Mouse (Mus musculus): Measurements from ENCODE around the gene Olfr332. TPM values are rescaled to one million over a fixed set of nuclear protein-coding genes. Genes with fewer than 3 reads are reported as not detected.

Olfr332 gene
- polyA plus RNA-seq, 1 experiment from 2014 or later, result not detected

Other genes starting within 250 kb of the Olfr332 start
- not detected in 2 replicates for gene 4930438A08Rik, start 217.8 kb downstream of the Olfr332 start, polyA plus RNA-seq (2015; fragmentation: Nextera tagmentation; extraction: Ambion mirVana)
- 26.0 and 28.8 TPM in 2 replicates for gene Zfp692, start 185.5 kb downstream of the Olfr332 start, polyA plus RNA-seq (2015; fragmentation: Nextera tagmentation; extraction: Ambion mirVana)
- 38.6 and 39.7 TPM in 2 replicates for gene Zfp672, start 162.2 kb downstream of the Olfr332 start, polyA plus RNA-seq (2015; fragmentation: Nextera tagmentation; extraction: Ambion mirVana)
- 48.4 and 50.7 TPM in 2 replicates for gene Sh3bp5l, start 161.8 kb downstream of the Olfr332 start, polyA plus RNA-seq (2015; fragmentation: Nextera tagmentation; extraction: Ambion mirVana)
- 0.73 TPM in 1 of 2 replicates, not detected in the other for gene Lypd8, start 113.5 kb downstream of the Olfr332 start, polyA plus RNA-seq (2015; fragmentation: Nextera tagmentation; extraction: Ambion mirVana)
- not detected in 2 replicates for gene 1810065E05Rik, start 71.4 kb downstream of the Olfr332 start, polyA plus RNA-seq (2015; fragmentation: Nextera tagmentation; extraction: Ambion mirVana)
- not detected in 2 replicates for gene Gm12253, start 60.0 kb downstream of the Olfr332 start, polyA plus RNA-seq (2015; fragmentation: Nextera tagmentation; extraction: Ambion mirVana)
- not detected in 2 replicates for gene Lypd9, start 39.6 kb downstream of the Olfr332 start, polyA plus RNA-seq (2015; fragmentation: Nextera tagmentation; extraction: Ambion mirVana)
- not detected in 2 replicates for gene Olfr30, start 30.3 kb downstream of the Olfr332 start, polyA plus RNA-seq (2015; fragmentation: Nextera tagmentation; extraction: Ambion mirVana)
- gene Olfr331, start 10.0 kb upstream of the Olfr332 start, polyA plus RNA-seq (2015; fragmentation: Nextera tagmentation; extraction: Ambion mirVana), result not detected in 2 replicates
- not detected in 2 replicates for gene Olfr330, start 42.3 kb upstream of the Olfr332 start, polyA plus RNA-seq (2015; fragmentation: Nextera tagmentation; extraction: Ambion mirVana)
- not detected in 2 replicates for gene Olfr329-ps, start 53.9 kb upstream of the Olfr332 start, polyA plus RNA-seq (2015; fragmentation: Nextera tagmentation; extraction: Ambion mirVana)
- 0.07 TPM in 1 of 2 replicates, not detected in the other for gene Olfr328, start 63.1 kb upstream of the Olfr332 start, polyA plus RNA-seq (2015; fragmentation: Nextera tagmentation; extraction: Ambion mirVana)
- not detected in 2 replicates for gene Olfr224, start 78.0 kb upstream of the Olfr332 start, polyA plus RNA-seq (2015; fragmentation: Nextera tagmentation; extraction: Ambion mirVana)
- not detected in 2 replicates for gene Olfr325, start 85.2 kb upstream of the Olfr332 start, polyA plus RNA-seq (2015; fragmentation: Nextera tagmentation; extraction: Ambion mirVana)
- not detected in 2 replicates for gene Olfr324, start 102.6 kb upstream of the Olfr332 start, polyA plus RNA-seq (2015; fragmentation: Nextera tagmentation; extraction: Ambion mirVana)
- not detected in 2 replicates for gene 2210407C18Rik, start 123.5 kb upstream of the Olfr332 start, polyA plus RNA-seq (2015; fragmentation: Nextera tagmentation; extraction: Ambion mirVana)
- gene Olfr323, start 137.9 kb upstream of the Olfr332 start, polyA plus RNA-seq (2015; fragmentation: Nextera tagmentation; extraction: Ambion mirVana), result not detected in 2 replicates
- gene Trim58, start 147.9 kb upstream of the Olfr332 start, polyA plus RNA-seq (2015; fragmentation: Nextera tagmentation; extraction: Ambion mirVana), result 0.07 and 0.12 TPM in 2 replicates
- not detected in 2 replicates for gene Olfr322, start 166.2 kb upstream of the Olfr332 start, polyA plus RNA-seq (2015; fragmentation: Nextera tagmentation; extraction: Ambion mirVana)
- gene Olfr320, start 188.5 kb upstream of the Olfr332 start, polyA plus RNA-seq (2015; fragmentation: Nextera tagmentation; extraction: Ambion mirVana), result not detected in 2 replicates
- gene Olfr319, start 206.6 kb upstream of the Olfr332 start, polyA plus RNA-seq (2015; fragmentation: Nextera tagmentation; extraction: Ambion mirVana), result not detected in 2 replicates
- gene Olfr318, start 231.5 kb upstream of the Olfr332 start, polyA plus RNA-seq (2015; fragmentation: Nextera tagmentation; extraction: Ambion mirVana), result not detected in 2 replicates
- gene Olfr317, start 246.7 kb upstream of the Olfr332 start, polyA plus RNA-seq (2015; fragmentation: Nextera tagmentation; extraction: Ambion mirVana), result 0.12 and 0.23 TPM in 2 replicates